Mouse (Mus musculus): ENCODE results near the gene Gli1. TPM values are rescaled to one million over a fixed set of nuclear protein-coding genes. Genes with fewer than 3 reads are reported as not detected.

Gli1 gene
- total and polyA plus RNA-seq, 3 experiments, result 0.10 to 0.42 TPM; not detected in 1

GRCm38 (mm10) chr10:127287936-127288293, 53.9 kb downstream of the Gli1 start:
- H3K79me2 ChIP-seq (replicated peaks; ENCODE audit: control insufficient read depth, extremely low read depth, insufficient read depth, poor library complexity, severe bottlenecking), result peaks cover 37% of the 10 kb centered on the region
- peak overlapping the region; percentile 77 for H3K27ac ChIP-seq (ENCODE audit: insufficient read depth, low read depth)
- H3K4me3 ChIP-seq (replicated peaks in 1 of 3; ENCODE audit: low read depth in 2 of 3, low read length in 2 of 3, poor library complexity in 1 of 3), result peak overlapping the region; percentile 74 to 83 (median 75)
- H3K4me2 ChIP-seq (ENCODE audit: insufficient read depth, low read depth, poor library complexity, severe bottlenecking), result peak overlapping the region; percentile 75
- no peak for TF ChIP-seq JUND (conservative IDR thresholded peaks at IDR 0.05; ENCODE audit: low read depth, low read length)
- no peak for TF ChIP-seq E2F4 (IDR thresholded peaks at IDR 0.05; ENCODE audit: insufficient replicate concordance, low read depth, low read length)
- TF ChIP-seq NELFE (IDR thresholded peaks at IDR 0.05; ENCODE audit: low read depth, low read length), result no peak
- in situ Hi-C loops (cut with MboI; ENCODE audit: low pct_ligation_motif_present, low pct_unique_long_range_greater_than_20kb, low sequenced_read_pairs), result no loop called here
- no peaks in the 10 kb centered on the region for H3K9me3 ChIP-seq (replicated peaks; ENCODE audit: low read length)
- H3K36me3 ChIP-seq (replicated peaks in 1 of 2; ENCODE audit: control insufficient read depth in 1 of 2, insufficient read depth in 1 of 2, low read length in 1 of 2), result peaks cover 50 to 60% of the 10 kb centered on the region in 2 experiments
- no peak for DNase-seq (ENCODE audit: extremely low read depth)
- dilution Hi-C loops (cut with MboI; ENCODE audit: extremely low pct_ligation_motif_present, extremely low pct_unique_long_range_greater_than_20kb, low sequenced_read_pairs), result no loop called here
- H3K4me1 ChIP-seq (ENCODE audit: control insufficient read depth in 1 of 2, insufficient read depth in 2 of 2), result peaks cover 16 to 31% of the 10 kb centered on the region in 2 experiments
- H3K27me3 ChIP-seq (replicated peaks), result no peaks in the 10 kb centered on the region
- H3K9ac ChIP-seq (ENCODE audit: insufficient read depth, low read depth), result peak overlapping the region; percentile 63

GRCm38 (mm10) chr10:127287271-127287935, 54.4 kb downstream of the Gli1 start:
- no peaks in the 10 kb centered on the region for H3K9me3 ChIP-seq (replicated peaks; ENCODE audit: low read length)
- peak overlapping the region; percentile 75 for H3K4me2 ChIP-seq (ENCODE audit: insufficient read depth, low read depth, poor library complexity, severe bottlenecking)
- DNase-seq (ENCODE audit: extremely low read depth), result no peak
- dilution Hi-C loops (cut with MboI; ENCODE audit: extremely low pct_ligation_motif_present, extremely low pct_unique_long_range_greater_than_20kb, low sequenced_read_pairs), result no loop called here
- H3K79me2 ChIP-seq (replicated peaks; ENCODE audit: control insufficient read depth, extremely low read depth, insufficient read depth, poor library complexity, severe bottlenecking), result peaks cover 32% of the 10 kb centered on the region
- peak overlapping the region; percentile 74 to 83 (median 75) for H3K4me3 ChIP-seq (replicated peaks in 1 of 3; ENCODE audit: low read depth in 2 of 3, low read length in 2 of 3, poor library complexity in 1 of 3)
- H3K27ac ChIP-seq (ENCODE audit: insufficient read depth, low read depth), result peak overlapping the region; percentile 77; the same call in 1 of the 2 replicates
- no peaks in the 10 kb centered on the region for H3K27me3 ChIP-seq (replicated peaks)
- peaks cover 53 to 62% of the 10 kb centered on the region in 2 experiments for H3K36me3 ChIP-seq (replicated peaks in 1 of 2; ENCODE audit: control insufficient read depth in 1 of 2, insufficient read depth in 1 of 2, low read length in 1 of 2)
- H3K9ac ChIP-seq (ENCODE audit: insufficient read depth, low read depth), result peak overlapping the region; percentile 63
- TF ChIP-seq BHLHE40 (IDR thresholded peaks at IDR 0.05; ENCODE audit: low read depth, low read length) (no peak), NELFE (IDR thresholded peaks at IDR 0.05; ENCODE audit: low read depth, low read length) (no peak), MXI1 (IDR thresholded peaks at IDR 0.05; ENCODE audit: low read depth, low read length) (no peak), TCF12 (IDR thresholded peaks at IDR 0.05; ENCODE audit: low read depth, low read length) (no peak), GABPA (IDR thresholded peaks at IDR 0.05; ENCODE audit: insufficient replicate concordance, low read depth, low read length) (no peak), UBTF (IDR thresholded peaks at IDR 0.05; ENCODE audit: low read depth, low read length) (no peak), EP300 (IDR thresholded peaks at IDR 0.05; ENCODE audit: low read length) (no peak), CTCF (conservative IDR thresholded peaks at IDR 0.05 in 1 of 2, IDR thresholded peaks at IDR 0.05 in 1 of 2; ENCODE audit: low read depth in 2 of 2, low read length in 2 of 2) (no peak), SMC3 (IDR thresholded peaks at IDR 0.05; ENCODE audit: low read depth, low read length) (no peak), RAD21 (IDR thresholded peaks at IDR 0.05; ENCODE audit: low read depth, low read length) (no peak), MAFK (IDR thresholded peaks at IDR 0.05; ENCODE audit: insufficient replicate concordance, low read length) (no peak), IRF4 (IDR thresholded peaks at IDR 0.05; ENCODE audit: low read depth, low read length) (no peak)
- peaks cover 16 to 27% of the 10 kb centered on the region in 2 experiments for H3K4me1 ChIP-seq (ENCODE audit: control insufficient read depth in 1 of 2, insufficient read depth in 2 of 2)
- in situ Hi-C loops (cut with MboI; ENCODE audit: low pct_ligation_motif_present, low pct_unique_long_range_greater_than_20kb, low sequenced_read_pairs), result no loop called here
